Mouse (Mus musculus): ENCODE data around the gene Hyal6.

Gene Hyal6

GRCm38 (mm10) chr6:24732945-24733344 is at the start of gene Hyal6:
TSS of gene Hyal6 (plus strand) at chr6:24733245.
- no peak for DNase-seq (ENCODE audit: inconsistent ontology term)

DNA sequence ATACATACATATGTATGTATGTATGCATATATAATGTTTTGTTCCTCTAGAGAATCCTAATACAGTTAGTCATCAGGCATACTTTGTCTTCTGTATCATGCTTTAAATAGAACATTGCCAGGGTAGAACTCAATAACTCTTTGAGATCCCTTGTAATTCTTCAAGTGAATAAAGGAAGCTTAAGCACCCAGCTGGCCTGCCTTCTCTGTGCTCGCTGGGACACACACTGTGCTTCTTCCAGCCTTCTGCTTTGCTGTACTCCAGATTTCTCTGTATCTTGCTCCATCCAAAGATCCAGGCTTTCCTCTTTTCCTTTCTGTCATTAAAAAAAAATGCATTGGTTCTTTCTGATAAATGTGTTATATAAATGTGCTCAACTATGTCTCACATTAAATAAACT is 45.2 kb upstream of the Hyal6 start:
- no peak for DNase-seq (ENCODE audit: inconsistent ontology term)

DNA sequence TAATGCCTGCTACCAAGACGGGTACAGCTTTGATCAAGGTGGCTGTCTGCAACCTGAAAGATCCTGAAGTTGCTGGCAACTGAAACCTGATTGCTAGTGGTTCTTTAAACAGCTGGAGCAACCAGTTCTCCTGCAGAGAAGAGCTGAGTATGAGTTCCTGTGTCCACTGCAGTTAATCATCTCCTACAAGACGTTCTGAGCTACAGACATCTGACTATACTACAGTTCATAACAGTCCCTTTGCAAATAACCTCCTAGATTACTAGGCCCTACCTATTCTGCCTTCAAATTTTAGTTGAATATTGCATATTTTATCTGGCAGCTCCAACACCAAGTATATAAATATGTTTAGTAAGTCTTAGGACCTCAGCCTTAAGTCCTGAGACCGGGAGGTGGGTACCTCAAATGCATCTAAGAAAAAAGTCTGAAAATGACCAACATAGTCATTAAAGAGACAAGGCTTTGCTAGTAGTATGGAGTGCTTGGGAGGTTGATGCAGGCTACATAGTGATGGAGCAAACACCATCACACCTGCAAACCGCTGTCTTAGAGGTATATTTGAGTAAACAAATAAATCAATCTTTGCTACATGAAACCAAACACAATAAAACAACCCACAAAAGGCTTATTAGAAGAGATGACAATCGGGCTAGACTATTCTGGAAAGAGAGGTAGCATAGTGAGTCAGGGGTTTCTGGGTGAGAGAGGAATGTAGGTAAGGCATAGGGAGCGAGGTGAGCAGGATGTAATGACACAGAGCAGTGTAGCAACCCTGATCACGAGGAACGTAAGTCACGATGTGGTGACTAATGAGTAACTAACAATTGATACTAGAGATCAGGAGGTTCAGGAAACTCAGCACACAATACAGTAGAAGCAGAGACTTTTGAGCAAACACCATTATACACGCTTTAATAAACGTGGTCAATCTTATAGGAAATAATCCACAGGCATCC is 38.3 kb upstream of the Hyal6 start:
- DNase-seq (ENCODE audit: inconsistent ontology term): no peak

- DNase-seq (ENCODE audit: inconsistent ontology term): no peak
Measured at GRCm38 (mm10) chr6:24696117-24696516, 36.9 kb upstream of the Hyal6 start.

DNA sequence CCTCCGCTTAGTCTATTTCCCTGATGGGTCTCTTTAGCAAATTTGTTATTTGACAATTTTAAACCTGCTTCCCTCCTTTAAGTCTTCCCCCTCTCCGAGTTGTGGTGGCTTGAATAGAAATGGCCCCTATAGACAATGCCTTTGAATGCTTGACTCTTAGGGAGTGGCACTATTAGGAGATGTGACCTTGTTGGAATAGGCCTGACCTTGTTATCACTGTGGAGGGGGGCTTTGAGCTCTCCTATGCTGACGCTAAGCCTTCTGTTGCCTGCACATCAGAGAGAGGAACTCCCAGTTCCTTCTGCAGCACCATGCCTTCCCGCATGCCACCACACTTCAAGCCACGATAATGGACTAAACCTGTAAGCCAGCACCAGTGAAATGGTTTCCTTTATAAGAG is 35.8 kb upstream of the Hyal6 start:
- no peak for DNase-seq (ENCODE audit: inconsistent ontology term)

DNA sequence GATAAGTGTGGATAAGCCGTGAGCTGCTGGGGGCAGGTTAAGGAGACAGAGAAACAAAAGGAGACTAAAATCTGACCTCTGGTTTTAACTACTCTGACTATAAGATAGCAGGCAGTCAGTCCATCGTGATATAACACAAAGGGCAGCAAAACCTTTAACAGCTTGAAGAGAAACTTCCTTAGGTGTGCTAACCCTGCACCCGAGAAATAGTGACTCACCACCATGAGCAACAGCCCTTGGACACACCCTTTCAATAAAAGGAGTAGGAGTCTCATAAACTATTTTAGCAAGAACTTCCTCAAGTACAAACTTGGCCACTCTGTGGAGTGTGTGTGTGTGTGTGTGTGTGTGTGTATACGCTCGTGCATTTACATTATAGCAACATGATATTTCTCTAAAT is 26.0 kb upstream of the Hyal6 start:
- no peak for DNase-seq (ENCODE audit: inconsistent ontology term)

DNA sequence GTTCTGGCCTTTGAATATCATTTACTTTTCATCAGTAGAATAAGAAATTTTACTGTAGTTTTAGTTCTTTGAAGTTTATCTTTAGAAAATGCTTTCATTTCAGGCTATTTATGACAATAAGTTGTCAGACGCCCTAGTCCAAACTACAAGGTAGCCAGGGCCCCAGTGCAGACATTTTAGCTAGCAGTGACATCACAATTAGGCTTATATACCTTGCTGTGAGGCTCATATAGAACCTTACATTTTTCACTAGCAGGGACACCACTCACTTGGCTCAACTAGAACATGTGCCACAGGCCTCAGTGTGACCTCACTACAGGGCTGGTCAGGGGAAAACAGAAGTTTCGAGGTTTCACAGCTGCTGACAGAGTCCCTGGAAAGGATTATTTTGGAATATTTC is 25.5 kb upstream of the Hyal6 start:
- no peak for DNase-seq (ENCODE audit: inconsistent ontology term)

DNA sequence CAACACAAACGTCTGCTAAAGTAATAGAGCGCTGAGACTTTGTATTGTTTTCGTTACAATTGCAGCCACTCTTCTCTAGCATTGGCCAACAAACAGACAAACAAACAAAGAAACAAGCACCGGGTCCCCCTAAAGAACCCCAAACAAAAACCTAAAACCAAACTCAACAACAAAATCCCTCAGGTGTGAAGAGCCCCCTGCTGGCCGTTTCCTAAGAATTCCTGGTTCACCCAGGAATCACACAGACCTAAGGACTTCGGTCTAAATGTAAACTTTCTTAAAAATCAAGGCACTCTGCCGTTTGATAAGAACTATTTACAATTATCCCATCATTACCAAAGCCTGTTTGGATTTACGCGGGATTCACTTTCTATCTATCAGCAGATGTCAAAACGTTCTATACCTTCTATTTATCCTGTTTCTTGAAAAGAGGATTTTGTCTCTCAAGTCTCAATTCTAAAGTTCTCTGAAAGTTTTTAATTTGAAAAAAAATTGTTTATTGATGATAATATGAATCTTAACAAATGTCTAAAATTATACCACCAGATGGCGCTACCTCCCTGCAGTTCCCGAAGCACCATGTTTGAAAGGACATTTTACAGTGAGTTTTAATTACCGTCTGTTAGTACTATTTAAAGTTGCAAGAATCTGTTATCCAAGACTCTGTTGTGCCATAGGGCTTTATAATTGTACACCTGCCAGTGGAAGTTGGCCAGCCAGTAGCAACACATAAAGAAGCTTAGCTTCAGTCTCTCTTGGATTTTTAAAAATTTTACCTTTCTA is 11.5 kb upstream of the Hyal6 start:
- DNase-seq (ENCODE audit: inconsistent ontology term): peak; percentile 57

- DNase-seq (ENCODE audit: inconsistent ontology term): no peak
Measured at GRCm38 (mm10) chr6:24728130-24728529, 4.9 kb upstream of the Hyal6 start.

GRCm38 (mm10) chr6:24734565-24734964 is 1.5 kb downstream of the Hyal6 start:
- no peak for DNase-seq (ENCODE audit: inconsistent ontology term)

GRCm38 (mm10) chr6:24748029-24748428 is 15.0 kb downstream of the Hyal6 start, which contains the start of gene Hyal4:
TSS of gene Hyal4 (plus strand) at chr6:24748329.
- no peak for DNase-seq (ENCODE audit: inconsistent ontology term)

GRCm38 (mm10) chr6:24759281-24759680 is 26.2 kb downstream of the Hyal6 start:
- DNase-seq (ENCODE audit: inconsistent ontology term): no peak

- DNase-seq (ENCODE audit: inconsistent ontology term): no peak
Measured at GRCm38 (mm10) chr6:24766261-24766660, 33.2 kb downstream of the Hyal6 start.

DNA sequence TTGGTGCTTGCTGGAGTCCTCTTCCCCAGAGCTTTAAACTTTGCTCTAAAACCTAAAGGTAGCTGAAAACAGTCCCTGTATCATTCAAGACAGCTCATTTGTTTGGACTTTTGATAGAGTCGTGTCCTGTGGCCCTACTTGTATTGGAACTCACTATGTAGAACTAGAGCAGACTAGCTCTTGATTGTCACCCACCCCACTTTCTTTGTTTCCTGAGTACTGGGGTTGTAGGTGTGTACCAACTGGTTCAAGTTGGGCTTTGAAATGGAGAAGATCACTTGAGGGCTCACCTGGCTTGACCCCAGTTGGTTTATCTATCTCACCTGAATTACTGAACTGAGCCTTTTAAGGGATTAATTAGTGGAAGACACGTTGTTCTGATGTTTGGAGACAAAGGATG is 46.1 kb downstream of the Hyal6 start:
- DNase-seq (ENCODE audit: inconsistent ontology term): no peak

GRCm38 (mm10) chr6:24790888-24791287 is 57.8 kb downstream of the Hyal6 start, which contains the start of gene Spam1:
TSS of gene Spam1 (plus strand) at chr6:24791188.
- DNase-seq (ENCODE audit: inconsistent ontology term): no peak
